8 mouse cellular contexts compared by ENCODE assay signal in genomic region chr5:30155821-30156629, GRCm38 (mm10). TPM values are rescaled to one million over a fixed set of nuclear protein-coding genes. Genes with fewer than 3 reads are reported as not detected.
A peak's percentile ranks its signal among the peaks of the same experiment; 100 is the strongest.
DNase-seq lines count a peak whose midpoint lies in the region; ATAC-seq and TF ChIP-seq lines count a peak whose summit lies in the region.

No protein-coding gene starts in this region.

- no peaks in the 10 kb centered on the region for H3K36me3 ChIP-seq in embryonic facial prominence, embryonic 14.5 days (ENCODE audit: control insufficient read depth, insufficient read depth, low read length)
- H3K36me3 ChIP-seq in limb, embryonic 12.5 days: 0 out of 2 replicates have a peak, but pooled peaks cover 6% of the 10 kb centered on the region
- H3K36me3 ChIP-seq in small intestine, adult 2 months (ENCODE audit: control insufficient read depth, insufficient read depth, low read length): no peaks in the 10 kb centered on the region

- peak overlapping the region; percentile 75 for H3K9ac ChIP-seq in embryonic facial prominence, embryonic 14.5 days (ENCODE audit: low read depth, low read length)
- H3K9ac ChIP-seq in limb, embryonic 12.5 days (replicated peaks): peak overlapping the region; percentile 79

- 22% methylated on average over 13 of the region's 13 CpGs for WGBS in cerebellum, adult 2 months
- 31% methylated on average over 13 of the region's 13 CpGs for WGBS in embryonic facial prominence, embryonic 14.5 days
- 38% methylated on average over 13 of the region's 13 CpGs for WGBS in limb, embryonic 12.5 days
- WGBS in small intestine, adult 2 months: 5% methylated on average over 13 of the region's 13 CpGs

- H3K9me3 ChIP-seq in embryonic facial prominence, embryonic 14.5 days (ENCODE audit: control insufficient read depth, low read length): no peaks in the 10 kb centered on the region
- H3K9me3 ChIP-seq in limb, embryonic 12.5 days: no peaks in the 10 kb centered on the region

- no peak for TF ChIP-seq CTCF in cerebellum, adult 2 months (IDR thresholded peaks at IDR 0.05; ENCODE audit: borderline replicate concordance, insufficient read depth, low read depth, low read length)
- TF ChIP-seq CTCF in small intestine, adult 2 months (IDR thresholded peaks at IDR 0.05; ENCODE audit: extremely low read depth, insufficient read length, insufficient replicate concordance, low read depth, low read length): no peak

- H3K4me1 ChIP-seq in cerebellum, adult 2 months (ENCODE audit: control insufficient read depth, insufficient read depth, low read length): peaks cover 3% of the 10 kb centered on the region; the same call in 1 of the 2 replicates
- peaks cover 6% of the 10 kb centered on the region; the same call in 1 of the 2 replicates for H3K4me1 ChIP-seq in embryonic facial prominence, embryonic 14.5 days (ENCODE audit: control insufficient read depth, insufficient read depth, low read length)
- peaks cover 15% of the 10 kb centered on the region for H3K4me1 ChIP-seq in limb, embryonic 12.5 days (replicated peaks)
- H3K4me1 ChIP-seq in small intestine, adult 2 months (ENCODE audit: control insufficient read depth, insufficient read depth, insufficient read length, low read length): no peaks in the 10 kb centered on the region

- H3K27me3 ChIP-seq in cerebellum, adult 2 months (ENCODE audit: control insufficient read depth, insufficient read depth, low read length): no peaks in the 10 kb centered on the region
- H3K27me3 ChIP-seq in embryonic facial prominence, embryonic 14.5 days (replicated peaks; ENCODE audit: control insufficient read depth, insufficient read depth, low read length): no peaks in the 10 kb centered on the region
- H3K27me3 ChIP-seq in limb, embryonic 12.5 days: no peaks in the 10 kb centered on the region
- no peaks in the 10 kb centered on the region for H3K27me3 ChIP-seq in small intestine, adult 2 months (ENCODE audit: control insufficient read depth, insufficient read depth, low read length)

- ATAC-seq in embryonic facial prominence, embryonic 14.5 days (ENCODE audit: low read depth): no peak
- no peak for ATAC-seq in limb, embryonic 12.5 days (ENCODE audit: insufficient number of reproducible peaks, insufficient read depth, low FRiP score, low TSS enrichment, low read depth)

- no peak for TF ChIP-seq POLR2A in cerebellum, adult 2 months (IDR thresholded peaks at IDR 0.05; ENCODE audit: borderline replicate concordance, insufficient read depth, low read length)
- TF ChIP-seq POLR2A in small intestine, adult 2 months (IDR thresholded peaks at IDR 0.05; ENCODE audit: low read depth, low read length): no peak

- peak overlapping the region; percentile 86 for H3K4me3 ChIP-seq in cerebellum, adult 2 months (replicated peaks; ENCODE audit: insufficient read depth, low read depth, low read length)
- peak overlapping the region; percentile 77 for H3K4me3 ChIP-seq in embryonic facial prominence, embryonic 14.5 days (ENCODE audit: low read depth, low read length)
- peak overlapping the region; percentile 88 for H3K4me3 ChIP-seq in limb, embryonic 12.5 days (replicated peaks)
- H3K4me3 ChIP-seq in small intestine, adult 2 months (ENCODE audit: low read depth, low read length): peak overlapping the region; percentile 84

- peak overlapping the region; percentile 78 for H3K4me2 ChIP-seq in embryonic facial prominence, embryonic 14.5 days (ENCODE audit: low read depth, low read length)
- peak overlapping the region; percentile 66 for H3K4me2 ChIP-seq in limb, embryonic 12.5 days

- no peak overlapping the region for H3K27ac ChIP-seq in cerebellum, adult 2 months (ENCODE audit: insufficient read depth, low read length)
- H3K27ac ChIP-seq in embryonic facial prominence, embryonic 14.5 days (replicated peaks; ENCODE audit: low read depth, low read length): peak overlapping the region; percentile 83; the same call in 1 of the 2 replicates
- peak overlapping the region; percentile 84; the same call in 1 of the 2 replicates for H3K27ac ChIP-seq in limb, embryonic 12.5 days
- H3K27ac ChIP-seq in small intestine, adult 2 months (ENCODE audit: insufficient read depth, low read depth, low read length): peak overlapping the region; percentile 89

- DNase-seq in cerebellum, adult 2 months: no peak
- no peak for DNase-seq in cerebellum, adult 8-10 months
- peak; percentile 4 for DNase-seq in 3134 (ENCODE audit: extremely low read depth, insufficient read length, low spot score)
- peak; percentile 1 for DNase-seq in embryonic facial prominence, embryonic 14.5 days (ENCODE audit: low spot score)
- DNase-seq in B cell, adult 2 months: no peak
- no peak for DNase-seq in right cerebral cortex, postnatal 36 days (ENCODE audit: low spot score in 2 of 2)

RNA-seq across cellular contexts. Expression of gene Hadhb, which starts 1.0 kb away (rescaled TPM):
- polyA plus RNA-seq in cerebellum, adult 2 months (2012; rRNA removed): 129 and 148 TPM in 2 replicates
- 138 and 147 TPM in 2 replicates for polyA plus RNA-seq in embryonic facial prominence, embryonic 14.5 days (2014; fragmentation: Nextera tagmentation; extraction: Ambion mirVana)
- 118 and 124 TPM in 2 replicates for polyA plus RNA-seq in limb, embryonic 12.5 days (2016; fragmentation: Nextera tagmentation; extraction: Ambion mirVana)
- polyA plus RNA-seq in small intestine, adult 2 months (2012; rRNA removed): 53.6 and 88.1 TPM in 2 replicates

RNA-seq across cellular contexts. Expression of gene Hadha, which starts 1.1 kb away (rescaled TPM):
- polyA plus RNA-seq in cerebellum, adult 2 months (2012; rRNA removed): 88.2 and 89.6 TPM in 2 replicates
- polyA plus RNA-seq in embryonic facial prominence, embryonic 14.5 days (2014; fragmentation: Nextera tagmentation; extraction: Ambion mirVana): 120 and 125 TPM in 2 replicates
- 119 and 126 TPM in 2 replicates for polyA plus RNA-seq in limb, embryonic 12.5 days (2016; fragmentation: Nextera tagmentation; extraction: Ambion mirVana)
- 27.7 and 55.3 TPM in 2 replicates for polyA plus RNA-seq in small intestine, adult 2 months (2012; rRNA removed)

RNA-seq across cellular contexts. Expression of gene Adgrf3, which starts 49.5 kb away (rescaled TPM):
- polyA plus RNA-seq in cerebellum, adult 2 months (2012; rRNA removed): not detected in 2 replicates
- polyA plus RNA-seq in embryonic facial prominence, embryonic 14.5 days (2014; fragmentation: Nextera tagmentation; extraction: Ambion mirVana): 0.10 TPM in 1 of 2 replicates, not detected in the other
- polyA plus RNA-seq in limb, embryonic 12.5 days (2016; fragmentation: Nextera tagmentation; extraction: Ambion mirVana): not detected in 2 replicates
- 0.04 and 0.05 TPM in 2 replicates for polyA plus RNA-seq in small intestine, adult 2 months (2012; rRNA removed)

RNA-seq across cellular contexts. Expression of gene 3110082J24Rik, which starts 50.1 kb away (rescaled TPM):
- 7.0 and 7.6 TPM in 2 replicates for polyA plus RNA-seq in cerebellum, adult 2 months (2012; rRNA removed)
- polyA plus RNA-seq in embryonic facial prominence, embryonic 14.5 days (2014; fragmentation: Nextera tagmentation; extraction: Ambion mirVana): not detected in 2 replicates
- not detected in 2 replicates for polyA plus RNA-seq in limb, embryonic 12.5 days (2016; fragmentation: Nextera tagmentation; extraction: Ambion mirVana)
- not detected in 2 replicates for polyA plus RNA-seq in small intestine, adult 2 months (2012; rRNA removed)

RNA-seq across cellular contexts. Expression of gene Garem2, which starts 51.1 kb away (rescaled TPM):
- 23.7 and 25.6 TPM in 2 replicates for polyA plus RNA-seq in cerebellum, adult 2 months (2012; rRNA removed)
- polyA plus RNA-seq in embryonic facial prominence, embryonic 14.5 days (2014; fragmentation: Nextera tagmentation; extraction: Ambion mirVana): 0.83 and 1.1 TPM in 2 replicates
- polyA plus RNA-seq in limb, embryonic 12.5 days (2016; fragmentation: Nextera tagmentation; extraction: Ambion mirVana): 0.70 and 0.76 TPM in 2 replicates
- polyA plus RNA-seq in small intestine, adult 2 months (2012; rRNA removed): 0.03 and 0.04 TPM in 2 replicates

Comparison
In these comparisons a context has a peak if more than half of its experiments do, and no peak if none do; other contexts are left out.
1. DNase-seq: peak in 3134 (single experiment) and embryonic facial prominence, embryonic 14.5 days (single experiment); none in cerebellum, adult 2 months (0 of 2), cerebellum, adult 8-10 months (single experiment), B cell, adult 2 months (0 of 2) and right cerebral cortex, postnatal 36 days (0 of 2).
2. Peak in every context shown above with its lines, with median percentiles within 50 percentile points of each other: H3K4me3 ChIP-seq.